Mouse (Mus musculus) skeletal muscle tissue, adult 2 months (tissue): ENCODE measurements around the gene Nat14.

ENCODE experiments used
- DNase-seq: peaks from one replicate; pipeline ENCODE4 v3.0.0-alpha.2; 2012; ENCODE audit warnings: low read depth, low spot score

The Nat14 gene

GRCm38 (mm10) chr7:4947855-4948254 is 26.0 kb downstream of the Nat14 start:
- DNase-seq = peak; percentile 83

DNA sequence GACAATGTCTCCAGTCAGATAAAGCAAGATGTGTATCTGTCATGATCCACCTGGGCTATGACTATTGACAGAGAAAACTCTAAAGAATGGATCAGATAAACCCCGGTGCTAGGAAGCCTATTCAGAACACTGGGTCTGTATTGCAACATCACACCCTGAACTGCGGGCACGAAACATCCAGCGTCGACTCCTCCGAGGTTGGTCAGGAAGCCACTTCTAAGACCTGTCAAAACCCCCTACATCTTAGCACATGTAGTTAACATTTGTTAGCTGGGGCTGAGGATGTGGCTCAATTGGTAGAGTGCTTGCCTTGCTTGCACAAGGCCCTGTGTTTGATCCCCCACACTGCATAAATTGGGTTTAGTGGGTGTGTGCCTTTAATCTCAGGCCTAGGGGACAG is 26.6 kb downstream of the Nat14 start:
- no peak for DNase-seq

DNA sequence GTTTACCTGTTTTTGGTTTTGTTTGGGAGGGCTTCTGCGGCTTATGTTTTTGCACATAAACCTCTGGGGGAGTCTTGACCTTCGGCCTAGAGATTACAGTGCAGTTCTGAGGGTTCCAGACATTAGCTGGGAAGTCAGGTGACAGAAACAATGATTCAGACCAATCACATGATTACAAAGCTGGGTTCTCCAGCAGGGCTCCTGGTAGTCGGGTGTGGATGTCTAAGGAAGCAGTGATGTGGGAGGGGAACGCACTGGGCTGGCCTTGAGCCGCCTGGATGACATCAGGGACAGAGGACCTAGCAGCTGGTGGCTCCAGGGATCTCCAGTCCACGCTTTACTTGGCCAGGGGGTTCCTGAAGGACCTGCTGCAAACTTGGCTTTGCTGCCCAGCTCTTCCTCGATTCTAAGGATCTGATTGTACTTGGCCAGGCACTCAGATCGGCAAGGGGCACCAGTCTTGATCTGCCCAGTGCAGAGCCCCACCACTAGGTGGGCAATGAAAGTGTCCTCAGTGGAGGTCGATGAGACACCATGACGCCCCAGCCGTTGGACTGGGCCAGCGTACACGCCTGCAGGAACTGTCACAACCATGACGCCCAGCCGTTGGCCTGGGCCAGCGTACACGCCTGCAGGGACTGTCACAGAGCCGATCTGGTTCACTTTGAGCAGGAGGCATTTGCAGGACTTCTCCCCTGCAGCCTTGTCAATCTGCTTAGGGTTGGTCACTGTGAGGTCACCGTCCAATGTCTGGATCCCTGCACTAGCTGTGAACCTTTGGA is 28.9 kb downstream of the Nat14 start:
- no peak for DNase-seq

- no peak for DNase-seq
Observed at GRCm38 (mm10) chr7:4953815-4954445, 32.1 kb downstream of the Nat14 start.

DNA sequence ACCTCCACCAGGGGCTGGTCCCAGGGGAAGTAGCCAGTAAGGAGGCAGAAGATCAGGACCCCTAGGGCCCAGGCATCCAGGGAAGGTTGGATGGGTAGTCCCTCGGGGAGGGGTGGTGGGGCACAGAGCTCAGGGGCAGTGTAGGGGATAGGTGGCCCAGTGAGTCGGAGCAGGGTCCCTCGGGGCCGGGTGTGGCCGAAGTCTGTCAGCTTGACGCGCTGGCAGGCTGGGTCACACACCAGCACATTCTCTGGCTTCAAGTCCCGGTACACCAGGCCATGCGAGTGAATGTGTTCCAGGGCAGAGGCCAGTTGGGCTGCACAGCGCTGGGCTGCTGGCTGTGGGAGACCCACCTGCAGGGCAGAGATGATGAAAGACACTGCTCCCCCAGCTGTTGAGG is 35.5 kb downstream of the Nat14 start:
- DNase-seq = no peak

GRCm38 (mm10) chr7:4963527-4963926 is 41.7 kb downstream of the Nat14 start:
- no peak for DNase-seq

GRCm38 (mm10) chr7:4964272-4964671 is 42.4 kb downstream of the Nat14 start, which contains the start of gene Sbk2:
Gene Sbk2, minus strand, starts transcription at chr7:4964406.
- peak; percentile 91 for DNase-seq

DNA sequence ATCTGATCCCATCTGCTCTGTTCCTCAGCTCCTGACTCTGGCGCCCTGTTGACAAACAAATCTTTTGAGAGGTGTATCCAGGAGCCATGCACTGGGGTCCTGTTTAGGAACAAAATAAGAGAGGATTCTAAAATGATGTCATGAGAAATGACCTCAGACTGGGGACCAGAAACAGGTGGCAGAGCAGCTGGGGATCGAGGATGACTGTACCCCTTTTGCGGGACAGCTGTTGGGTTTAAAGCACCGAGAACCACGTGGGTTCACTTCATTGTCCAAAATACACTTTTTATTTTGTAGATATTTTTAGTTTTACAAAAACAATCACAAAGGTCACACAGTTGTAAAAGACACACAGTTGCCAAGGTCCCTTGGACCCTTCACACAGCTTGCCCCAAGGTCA is 43.2 kb downstream of the Nat14 start:
- no peak for DNase-seq

DNA sequence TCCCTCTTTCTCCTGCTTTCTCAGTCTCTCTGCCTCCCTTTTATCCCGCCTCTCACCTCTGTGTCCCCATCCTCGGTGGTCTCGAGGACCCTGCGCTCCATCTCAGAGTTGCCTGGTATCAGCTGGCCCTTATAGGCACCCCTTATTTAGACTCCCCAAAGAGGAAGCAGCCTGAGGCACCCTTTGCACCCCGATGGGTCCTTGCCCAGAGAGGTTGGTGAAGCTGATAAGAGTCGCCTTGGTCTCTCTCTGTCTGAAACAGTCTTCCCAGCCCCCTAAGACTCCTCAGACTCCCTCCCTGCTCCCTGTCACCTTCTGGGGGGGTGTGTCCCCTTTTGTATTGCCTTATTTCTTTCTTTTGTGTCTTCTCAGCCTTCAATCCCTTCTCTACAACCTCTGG is 49.2 kb downstream of the Nat14 start, which contains the start of gene Sbk3:
Sbk3 (minus strand) TSS at position 101 of the 400 bp plus-strand sequence.
- DNase-seq = no peak

DNA sequence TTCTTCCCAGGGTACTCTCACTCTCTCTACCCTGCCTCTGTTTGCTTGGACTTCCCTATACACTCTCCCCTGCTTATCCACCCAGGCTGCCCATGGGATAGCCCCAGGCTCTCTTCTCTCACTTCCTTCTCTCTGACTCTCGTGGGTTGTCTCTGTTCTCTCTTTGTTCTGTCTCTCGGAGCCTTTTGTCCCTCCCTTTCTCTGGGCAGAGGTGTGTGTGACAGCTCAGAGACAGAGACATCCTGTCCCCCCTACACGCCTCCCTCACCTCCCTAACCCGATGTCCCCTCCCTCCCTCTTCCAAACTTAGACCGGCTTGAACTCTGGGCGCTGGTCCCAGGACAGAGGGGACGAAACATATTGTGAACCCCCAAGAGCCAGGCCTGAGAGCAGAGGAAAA is 49.9 kb downstream of the Nat14 start:
- DNase-seq = no peak

DNA sequence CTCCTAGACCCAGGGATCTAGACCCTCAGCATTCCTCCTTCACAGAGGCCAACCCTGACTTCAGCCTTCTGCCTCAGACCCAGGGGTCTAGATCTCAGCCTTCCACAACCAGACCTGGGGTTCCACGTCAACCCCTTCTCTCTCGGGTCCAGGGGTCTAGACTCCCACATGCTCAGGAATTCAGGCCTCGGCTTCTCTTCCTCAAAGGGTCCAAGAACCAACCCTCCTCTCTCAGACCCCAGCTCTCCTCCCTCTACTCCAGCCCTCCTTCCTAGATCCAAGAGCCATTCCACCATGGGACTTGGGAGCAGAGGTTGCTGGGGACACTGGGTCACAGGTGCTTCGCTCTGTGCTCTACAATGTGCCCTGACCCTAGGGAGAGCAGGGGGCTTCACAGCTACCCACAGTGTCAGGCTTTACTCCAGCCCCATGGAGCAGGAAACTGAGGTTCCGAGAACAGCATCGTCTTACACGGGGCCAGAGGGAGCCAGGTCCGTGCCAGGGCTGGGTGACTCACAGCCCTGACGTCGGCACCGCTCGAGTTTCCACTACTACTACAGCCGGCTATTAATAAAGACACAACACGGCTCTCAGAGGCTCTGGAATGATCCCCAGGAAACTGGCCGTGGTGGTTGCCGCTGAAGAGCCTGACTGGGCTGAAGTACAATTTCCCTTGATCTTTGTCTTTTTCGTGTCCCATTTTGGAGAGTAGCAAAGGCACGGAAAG is 50.7 kb downstream of the Nat14 start:
- DNase-seq = peak; percentile 90
